Mouse (Mus musculus) cerebellum, adult 2 months (tissue): ENCODE data around the gene Rasgef1a.

Experiments
- CTCF ChIP-seq: fragments of 200-500 bp; IDR thresholded peaks from 2 replicates; pipeline ENCODE4 v1.5.1; 2011; ENCODE audit warnings: low read depth, mild to moderate bottlenecking, control low read depth, low read length, moderate library complexity, borderline replicate concordance; ENCODE audit not compliant: insufficient read depth
- POLR2A ChIP-seq: fragments of 200-500 bp; IDR thresholded peaks from 2 replicates; pipeline ENCODE4 v1.6.1; 2011; ENCODE audit warnings: low read length, control low read depth, borderline replicate concordance; ENCODE audit not compliant: insufficient read depth

DNA sequence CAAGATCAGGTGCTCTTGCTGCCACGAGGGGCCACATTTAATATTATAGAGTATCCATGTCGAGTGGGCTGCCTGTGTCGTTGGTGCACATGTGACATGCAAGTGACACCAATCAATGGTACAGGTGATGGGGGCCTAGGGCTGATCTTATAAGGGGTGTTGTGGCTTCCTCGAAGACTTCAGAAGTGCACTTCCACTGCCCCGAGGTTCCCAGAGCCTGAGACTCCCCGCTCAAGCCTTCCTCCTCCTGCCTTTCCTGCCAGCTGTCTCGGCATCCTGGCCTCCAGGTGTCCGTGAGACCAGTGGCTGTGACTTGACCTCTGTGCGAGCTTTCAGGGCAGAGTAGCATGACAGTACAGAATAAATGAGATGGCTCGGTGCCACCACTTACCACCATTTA, 67.5 kb downstream of the Rasgef1a start:
- no peak for TF ChIP-seq CTCF
- TF ChIP-seq POLR2A: no peak
